Mouse (Mus musculus) MEL (cell line): ENCODE measurements around the gene Scgb3a1.

Experiments
- CHD1 ChIP-seq: IDR thresholded peaks from 2 replicates; pipeline ENCODE4 v1.6.1; 2012; ENCODE audit warnings: low read depth, mild to moderate bottlenecking, inconsistent platforms, low read length, improper control_type of control experiment
- CTCF ChIP-seq, 3 experiments: IDR thresholded peaks in 2 of 3; conservative IDR thresholded peaks in 1 of 3; 2 replicates each; pipeline ENCODE4 v1.5.1; 2011 to 2012; ENCODE audit warnings: low read length in 3 of 3, low read depth in 2 of 3, mild to moderate bottlenecking in 2 of 3, improper control_type of control experiment in 1 of 3, inconsistent platforms in 1 of 3, mixed read lengths in 1 of 3, moderate library complexity in 1 of 3; ENCODE audit not compliant: control insufficient read depth in 1 of 3, insufficient read depth in 1 of 3, poor library complexity in 1 of 3, severe bottlenecking in 1 of 3
- EP300 ChIP-seq, 2 experiments: IDR thresholded peaks; 2 replicates each; pipeline ENCODE4 v1.6.1; 2011; ENCODE audit warnings: improper control_type of control experiment in 2 of 2, low read length in 2 of 2, low read depth in 1 of 2, mild to moderate bottlenecking in 1 of 2
- GATA1 ChIP-seq: IDR thresholded peaks from 2 replicates; pipeline ENCODE4 v1.6.1; 2011; ENCODE audit warnings: low read depth, low read length, improper control_type of control experiment
- MAFK ChIP-seq: IDR thresholded peaks from 2 replicates; pipeline ENCODE4 v1.6.1; 2011; ENCODE audit warnings: low read depth, mild to moderate bottlenecking, low read length, improper control_type of control experiment, borderline replicate concordance
- MAX ChIP-seq: IDR thresholded peaks from 2 replicates; pipeline ENCODE4 v1.6.1; 2011; ENCODE audit warnings: low read length, improper control_type of control experiment
- MAZ ChIP-seq: IDR thresholded peaks from 2 replicates; pipeline ENCODE4 v1.6.1; 2012; ENCODE audit warnings: low read depth, mild to moderate bottlenecking, inconsistent platforms, low read length, improper control_type of control experiment
- MYC ChIP-seq: IDR thresholded peaks from 2 replicates; pipeline ENCODE4 v1.6.1; 2011; ENCODE audit warnings: low read depth, mild to moderate bottlenecking, low read length, improper control_type of control experiment, moderate library complexity
- POLR2A ChIP-seq, 2 experiments: IDR thresholded peaks; 2 replicates each; pipeline ENCODE4 v1.6.1; 2011 to 2012; ENCODE audit warnings: low read length in 2 of 2, mild to moderate bottlenecking in 2 of 2, control low read depth in 1 of 2, improper control_type of control experiment in 1 of 2, low read depth in 1 of 2, moderate library complexity in 1 of 2; ENCODE audit not compliant: control insufficient read depth in 1 of 2, insufficient read depth in 1 of 2, poor library complexity in 1 of 2
- SMC3 ChIP-seq: IDR thresholded peaks from 2 replicates; pipeline ENCODE4 v1.6.1; 2011; ENCODE audit warnings: low read depth, low read length, improper control_type of control experiment
- TCF12 ChIP-seq: IDR thresholded peaks from 2 replicates; pipeline ENCODE4 v1.6.1; 2014; ENCODE audit warnings: low read depth, mild to moderate bottlenecking, inconsistent platforms, low read length, improper control_type of control experiment, moderate library complexity
- UBTF ChIP-seq: IDR thresholded peaks from 2 replicates; pipeline ENCODE4 v1.6.1; 2012; ENCODE audit warnings: low read depth, mild to moderate bottlenecking, inconsistent platforms, low read length, improper control_type of control experiment, moderate library complexity, borderline replicate concordance; ENCODE audit not compliant: insufficient read depth
- ZMIZ1 ChIP-seq: IDR thresholded peaks from 2 replicates; pipeline ENCODE4 v1.6.1; 2012; ENCODE audit warnings: low read depth, mild to moderate bottlenecking, inconsistent platforms, low read length, improper control_type of control experiment, moderate library complexity

DNA sequence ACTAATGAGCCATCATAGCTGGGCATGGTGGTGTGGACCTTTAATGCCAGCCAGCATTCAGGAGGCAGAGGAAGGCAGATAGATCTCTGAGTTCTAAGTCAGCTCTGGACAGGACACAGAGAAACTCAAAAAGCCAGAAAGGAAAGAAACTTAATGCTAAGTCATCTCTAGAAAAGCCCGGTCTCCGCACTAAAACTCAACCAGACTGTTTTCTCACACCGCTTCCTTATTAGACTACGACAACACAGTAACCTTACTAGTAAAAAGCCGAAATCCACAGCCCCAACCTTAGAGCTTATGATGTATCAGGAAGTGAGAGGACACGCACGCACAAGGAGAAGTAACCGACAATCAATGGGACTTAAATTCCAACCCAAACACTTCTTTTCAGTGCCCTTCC is 38.6 kb downstream of the Scgb3a1 start:
- TF ChIP-seq CTCF (IDR thresholded peaks at IDR 0.05 in 2 of 3, conservative IDR thresholded peaks at IDR 0.05 in 1 of 3; ENCODE audit: control insufficient read depth in 1 of 3, insufficient read depth in 1 of 3, low read depth in 2 of 3, low read length in 3 of 3, poor library complexity in 1 of 3, severe bottlenecking in 1 of 3) (no peak), MAZ (no peak), MAFK (no peak), GATA1 (no peak), EP300 (IDR thresholded peaks at IDR 0.05; ENCODE audit: low read depth in 1 of 2, low read length in 2 of 2) (no peak), TCF12 (no peak), POLR2A (IDR thresholded peaks at IDR 0.05; ENCODE audit: control insufficient read depth in 1 of 2, insufficient read depth in 1 of 2, low read depth in 1 of 2, low read length in 2 of 2, poor library complexity in 1 of 2) (no peak), ZMIZ1 (no peak), CHD1 (no peak), SMC3 (no peak), MAX (no peak), UBTF (no peak), MYC (no peak)
